Comparison of ENCODE assay signal across 12 mouse cellular contexts in the genomic region with DNA sequence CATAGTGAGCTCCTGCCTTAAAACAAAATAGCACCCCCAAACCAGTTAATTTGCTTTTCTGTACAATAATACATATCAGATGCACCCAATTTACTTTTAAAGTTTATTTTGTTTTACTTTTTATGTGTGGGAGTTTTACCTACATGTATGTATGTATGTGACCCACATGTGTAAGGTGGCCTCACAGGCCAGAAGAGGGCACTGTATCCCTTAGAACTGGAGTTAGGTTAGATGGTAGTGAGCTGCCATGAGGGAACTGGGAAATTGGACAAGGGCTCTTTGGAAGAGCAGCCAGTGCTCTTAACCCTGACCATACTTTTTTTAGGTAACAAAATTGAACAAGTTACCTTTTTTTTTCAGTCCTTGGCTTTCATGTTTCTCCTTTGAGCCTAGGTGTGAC. TPM values are rescaled to one million over a fixed set of nuclear protein-coding genes. Genes with fewer than 3 reads are reported as not detected.
DNase-seq lines count a peak whose midpoint lies in the region; TF ChIP-seq lines count a peak whose summit lies in the region.
"Had no signal": no experiment of that assay in that cellular context is flagged by ENCODE, and none has a peak within 500 bp of the region (broad histone marks: within the 10 kb centered on the region; RNA-seq: fewer than 3 reads in every experiment).

No protein-coding gene starts in this region.

- H3K27me3 ChIP-seq in heart, adult 2 months (ENCODE audit: control insufficient read depth, insufficient read depth, low read length): no peaks in the 10 kb centered on the region; the same call in 1 of the 2 replicates
- H3K27me3 ChIP-seq: forebrain, embryonic 12.5 days; liver, embryonic 13.5 days had no signal

- TF ChIP-seq CTCF in heart, adult 2 months (IDR thresholded peaks at IDR 0.05): peak; percentile 54

- H3K36me3 ChIP-seq in heart, adult 2 months (ENCODE audit: control insufficient read depth, insufficient read depth, low read length): no peaks in the 10 kb centered on the region
- H3K36me3 ChIP-seq: forebrain, embryonic 12.5 days had no signal

- TF ChIP-seq POLR2A in heart, adult 2 months (IDR thresholded peaks at IDR 0.05; ENCODE audit: insufficient read depth, low read depth, low read length): no peak

- intact Hi-C loops in heart, adult 2 months (cut with DNase I): no loop called here
- intact Hi-C loops in heart, postnatal 25 days (cut with DNase I): loop anchor here (5.0 to 10.0 kb wide), 2 partner anchors 269 to 352 kb away; no protein-coding TSS in a partner anchor

- H3K79me2 ChIP-seq in heart, adult 2 months (replicated peaks; ENCODE audit: control insufficient read depth, insufficient read depth, low read length): no peaks in the 10 kb centered on the region; the same call in 1 of the 2 replicates

- no peak overlapping the region for H3K4me3 ChIP-seq in heart, adult 2 months
- H3K4me3 ChIP-seq: forebrain, embryonic 12.5 days; heart, embryonic 10.5 days; liver, embryonic 13.5 days had no signal

- DNase-seq in heart, adult 2 months: no peak
- no peak for DNase-seq in heart, postnatal 25 days (ENCODE audit: low spot score)
- DNase-seq in thymus, postnatal 14 days: peak; percentile 20
- DNase-seq in thymus, postnatal 36 days: no peak
- DNase-seq in embryo, embryonic 10.5 days (ENCODE audit: low spot score): peak; percentile 29
- no peak for DNase-seq in urinary bladder, postnatal 10 days (ENCODE audit: low spot score)
- no peak for DNase-seq in urinary bladder, postnatal 14 days (ENCODE audit: low spot score)
- DNase-seq in ovary, postnatal 14 days (ENCODE audit: low spot score): no peak
- DNase-seq: layer of hippocampus, adult 9-11 months; liver, embryonic 13.5 days had no signal

- no peak overlapping the region for H3K9ac ChIP-seq in heart, adult 2 months (ENCODE audit: low read depth, low read length)
- H3K9ac ChIP-seq: forebrain, embryonic 12.5 days; liver, embryonic 13.5 days had no signal

- H3K4me1 ChIP-seq in heart, adult 2 months (ENCODE audit: control insufficient read depth, insufficient read depth, low read length): peaks cover 2% of the 10 kb centered on the region; the same call in 1 of the 2 replicates
- H3K4me1 ChIP-seq: forebrain, embryonic 12.5 days; liver, embryonic 13.5 days had no signal

- H3K27ac ChIP-seq in heart, adult 2 months: no peak overlapping the region
- H3K27ac ChIP-seq: forebrain, embryonic 12.5 days; heart, embryonic 10.5 days; liver, embryonic 13.5 days had no signal

- TF ChIP-seq EP300 in heart, adult 2 months (IDR thresholded peaks at IDR 0.05; ENCODE audit: insufficient read depth, low read depth, low read length): no peak

RNA-seq across cellular contexts. Expression of a gene that starts 15.3 kb away (rescaled TPM):
- 10 to 100 TPM; 13.3 to 16.0 TPM for total RNA-seq in heart, adult 2 months (2021)
- polyA plus RNA-seq in heart, adult 2 months (2012; rRNA removed): 3.5 and 7.6 TPM in 2 replicates
- total RNA-seq in heart, postnatal 25 days (2021): 10 to 100 TPM; 13.6 to 15.7 TPM

Comparison
In these comparisons a context has a peak if more than half of its experiments do, and no peak if none do; other contexts are left out.
1. DNase-seq: peak in thymus, postnatal 14 days (single experiment) and embryo, embryonic 10.5 days (single experiment); none in heart, adult 2 months (0 of 2), heart, postnatal 25 days (single experiment), thymus, postnatal 36 days (0 of 2), urinary bladder, postnatal 10 days (single experiment), urinary bladder, postnatal 14 days (single experiment) and ovary, postnatal 14 days (single experiment).